Mouse (Mus musculus) liver, embryonic 14.5 days (tissue): Measurements from ENCODE around the gene Lipm. TPM values are rescaled to one million over a fixed set of nuclear protein-coding genes. Genes with fewer than 3 reads are reported as not detected.

ENCODE experiments used
- ATAC-seq: fragments of 200-750 bp; cut with Nextera tagmentation; 2 replicates; pipeline ENCODE4 v1.8.0; 2017; ENCODE audit warnings: moderate number of reproducible peaks, mild to moderate bottlenecking, moderate library complexity; ENCODE audit not compliant: insufficient read depth
- DNase-seq, 3 experiments: peaks; one replicate each; pipeline ENCODE4 v3.0.0-alpha.2; 2012 to 2013; ENCODE audit warnings: low read depth in 3 of 3, low spot score in 3 of 3
- H3K27ac ChIP-seq: fragments of 300-500 bp; sonication (generic); 2 replicates; pipeline ENCODE4 v1.5.1; 2014; ENCODE audit warnings: moderate library complexity, mild to moderate bottlenecking, control low read depth, inconsistent platforms
- H3K27me3 ChIP-seq: fragments of 300-500 bp; sonication (generic); 2 replicates; pipeline ENCODE4 v1.6.1; 2014; ENCODE audit warnings: mild to moderate bottlenecking, low read length, moderate library complexity; ENCODE audit not compliant: control insufficient read depth, insufficient read depth
- H3K36me3 ChIP-seq: fragments of 300-500 bp; sonication (generic); replicated peaks from 2 replicates; pipeline ENCODE4 v1.6.1; 2014; ENCODE audit warnings: low read depth; ENCODE audit not compliant: control insufficient read depth, insufficient read depth
- H3K4me1 ChIP-seq, 2 experiments: fragments of 200-500 bp in 1 of 2; fragments of 300-500 bp in 1 of 2; sonication (generic) in 1 of 2; replicated peaks; 2 replicates each; pipeline ENCODE4 v1.6.1; 2012 to 2014; ENCODE audit warnings: antibody characterized with exemption in 1 of 2, inconsistent platforms in 1 of 2, low read length in 1 of 2; ENCODE audit not compliant: control insufficient read depth in 2 of 2, insufficient read depth in 2 of 2
- H3K4me2 ChIP-seq: fragments of 300-500 bp; sonication (generic); 2 replicates; pipeline ENCODE4 v1.6.1; 2014; ENCODE audit warnings: low read depth, mild to moderate bottlenecking, control low read depth, moderate library complexity
- H3K4me3 ChIP-seq, 2 experiments: fragments of 200-500 bp in 1 of 2; fragments of 300-500 bp in 1 of 2; sonication (generic) in 1 of 2; 2 replicates each; pipeline ENCODE4 v1.5.1; 2012 to 2014; ENCODE audit warnings: low read depth in 2 of 2, low read length in 2 of 2, mild to moderate bottlenecking in 2 of 2, control low read depth in 1 of 2, inconsistent platforms in 1 of 2, moderate library complexity in 1 of 2; ENCODE audit not compliant: insufficient read depth in 1 of 2
- H3K9ac ChIP-seq: fragments of 300-500 bp; sonication (generic); replicated peaks from 2 replicates; pipeline ENCODE4 v1.6.1; 2014; ENCODE audit warnings: mild to moderate bottlenecking, control low read depth, moderate library complexity
- H3K9me3 ChIP-seq: fragments of 300-500 bp; sonication (generic); 2 replicates; pipeline ENCODE4 v1.6.1; 2016; ENCODE audit warnings: low read length, mixed read lengths; ENCODE audit not compliant: control insufficient read depth
- CTCF ChIP-seq: IDR thresholded peaks from 2 replicates; pipeline ENCODE4 v1.5.1; 2016; ENCODE audit warnings: antibody characterized with exemption, low read depth, control low read depth
- EP300 ChIP-seq: IDR thresholded peaks from 2 replicates; pipeline ENCODE4 v1.6.1; 2016; ENCODE audit warnings: antibody characterized with exemption, low read depth
- WGBS: fragments of 180-500 bp; shearing (Covaris S2); extraction: QIAGEN DNeasy Blood & Tissue Kit; methylation state at CpG from one replicate; pipeline ENCODE4 v1.1.7; 2014; ENCODE audit not compliant: insufficient replicate concordance; 5-methylcytosine and 5-hydroxymethylcytosine counted together
- microRNA-seq: library from miRNA; unstranded; fragments of <30 nt; microRNA quantifications from one replicate; pipeline ENCODE4, GENCODE M21; 2016
- polyA plus RNA-seq, 2 experiments: library from polyadenylated mRNA; depleted of rRNA in 1 of 2; stranded (reverse) in 1 of 2; unstranded in 1 of 2; fragments of >200 nt; fragmentation: Nextera tagmentation in 1 of 2; extraction: Ambion mirVana in 1 of 2; gene quantifications; 2 replicates each; pipeline versions ENCODE4 v1.2.1 to v1.2.3; 2012 to 2014

The Lipm gene
- polyA plus RNA-seq, 2 experiments = not detected

DNA sequence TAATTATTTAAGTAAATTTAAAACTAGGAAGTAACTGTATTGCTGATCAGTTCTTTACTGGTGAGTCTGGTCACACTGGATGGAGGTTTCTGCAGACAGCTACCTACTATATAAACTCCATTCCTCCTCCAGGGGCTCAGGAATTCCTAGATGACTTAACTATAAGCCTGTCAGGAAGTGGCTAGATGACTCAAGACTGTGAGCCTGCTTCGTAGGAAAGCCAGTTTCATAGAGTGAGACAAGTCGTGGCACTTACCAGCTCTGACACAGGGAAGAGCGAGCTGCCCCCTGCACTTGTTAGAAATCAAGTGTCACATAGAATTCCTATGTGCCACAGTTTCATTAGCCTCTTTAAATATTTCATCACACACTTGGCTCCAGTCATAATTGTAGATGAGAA is 70.4 kb downstream of the Lipm start:
- Histone ChIP-seq H3K27me3 (no peaks in the 10 kb centered on the region), H3K9me3 (no peaks in the 10 kb centered on the region), H3K4me3 (no peak overlapping the region), H3K36me3 (no peaks in the 10 kb centered on the region), H3K9ac (no peak overlapping the region), H3K4me1 (no peaks in the 10 kb centered on the region), H3K27ac (no peak overlapping the region), H3K4me2 (no peak overlapping the region)
- no peak for DNase-seq
- no peak for ATAC-seq
- WGBS = 32% methylated on average over 3 of the region's 3 CpGs
- TF ChIP-seq EP300 (no peak), CTCF (no peak)

Small RNA genes lying within 50 kb of the gene (microRNA-seq; reads per million reads assigned to microRNA genes)
- not detected for gene Gm23334

Other genes with a start within 250 kb of the Lipm start
- not detected in 2 replicates for gene Lipf, start 139.7 kb upstream of the Lipm start, polyA plus RNA-seq (2012; rRNA removed)
- gene Lipf, start 139.7 kb upstream of the Lipm start, polyA plus RNA-seq (2014; fragmentation: Nextera tagmentation; extraction: Ambion mirVana) = not detected in 2 replicates
- not detected in 2 replicates for gene Lipk, start 92.6 kb upstream of the Lipm start, polyA plus RNA-seq (2012; rRNA removed)
- not detected in 2 replicates for gene Lipk, start 92.6 kb upstream of the Lipm start, polyA plus RNA-seq (2014; fragmentation: Nextera tagmentation; extraction: Ambion mirVana)
- not detected in 2 replicates for gene Lipn, start 33.6 kb upstream of the Lipm start, polyA plus RNA-seq (2012; rRNA removed)
- not detected in 2 replicates for gene Lipn, start 33.6 kb upstream of the Lipm start, polyA plus RNA-seq (2014; fragmentation: Nextera tagmentation; extraction: Ambion mirVana)
- 0.12 and 0.13 TPM in 2 replicates for gene Ankrd22, start 65.1 kb downstream of the Lipm start, polyA plus RNA-seq (2012; rRNA removed)
- gene Ankrd22, start 65.1 kb downstream of the Lipm start, polyA plus RNA-seq (2014; fragmentation: Nextera tagmentation; extraction: Ambion mirVana) = 0.09 and 0.22 TPM in 2 replicates
- 1.3 and 1.8 TPM in 2 replicates for gene Stambpl1, start 91.3 kb downstream of the Lipm start, polyA plus RNA-seq (2012; rRNA removed)
- gene Stambpl1, start 91.3 kb downstream of the Lipm start, polyA plus RNA-seq (2014; fragmentation: Nextera tagmentation; extraction: Ambion mirVana) = 2.4 and 2.8 TPM in 2 replicates
- 11.2 and 12.8 TPM in 2 replicates for gene Acta2, start 154.7 kb downstream of the Lipm start, polyA plus RNA-seq (2012; rRNA removed)
- gene Acta2, start 154.7 kb downstream of the Lipm start, polyA plus RNA-seq (2014; fragmentation: Nextera tagmentation; extraction: Ambion mirVana) = 7.5 and 11.9 TPM in 2 replicates
- gene Fas, start 189.7 kb downstream of the Lipm start, polyA plus RNA-seq (2012; rRNA removed) = 0.37 and 0.99 TPM in 2 replicates
- 2.1 and 3.2 TPM in 2 replicates for gene Fas, start 189.7 kb downstream of the Lipm start, polyA plus RNA-seq (2014; fragmentation: Nextera tagmentation; extraction: Ambion mirVana)